Mouse (Mus musculus): ENCODE results near the gene Zfp593.
A peak's percentile ranks its signal among the peaks of the same experiment; 100 is the strongest.

The Zfp593 gene

GRCm38 (mm10) chr4:134234876-134235275 is 10.5 kb downstream of the Zfp593 start:
- DNase-seq (ENCODE audit: inconsistent age in 2 of 2, low spot score in 1 of 2): no peak

- DNase-seq (ENCODE audit: inconsistent age in 2 of 2, low spot score in 1 of 2): no peak
These were observed 15.0 kb downstream of the Zfp593 start for GRCm38 (mm10) chr4:134230431-134230830.

GRCm38 (mm10) chr4:134227194-134227593 is 18.2 kb downstream of the Zfp593 start, which contains the start of gene Catsper4:
Catsper4 (minus strand) TSS chr4:134227383.
- no peak for DNase-seq (ENCODE audit: inconsistent age in 2 of 2, low spot score in 1 of 2)

GRCm38 (mm10) chr4:134222793-134223600 is 22.4 kb downstream of the Zfp593 start:
- no peak for DNase-seq (ENCODE audit: inconsistent age in 2 of 2, low spot score in 1 of 2)

GRCm38 (mm10) chr4:134206488-134207053 is 38.8 kb downstream of the Zfp593 start:
- DNase-seq (ENCODE audit: inconsistent age in 2 of 2, low spot score in 1 of 2): peak; percentile 12 to 59

GRCm38 (mm10) chr4:134203340-134203896 is 42.0 kb downstream of the Zfp593 start:
- no peak for DNase-seq (ENCODE audit: inconsistent age in 2 of 2, low spot score in 1 of 2)

- no peak for DNase-seq (ENCODE audit: inconsistent age in 2 of 2, low spot score in 1 of 2)
These were observed 42.5 kb downstream of the Zfp593 start, which contains the start of gene Gm7534 for GRCm38 (mm10) chr4:134202904-134203303. Gm7534 (minus strand) TSS chr4:134203004.

- no peak for DNase-seq (ENCODE audit: inconsistent age in 2 of 2, low spot score in 1 of 2)
These were observed 46.0 kb downstream of the Zfp593 start for GRCm38 (mm10) chr4:134199371-134199770.

All from adrenal gland, adult (tissue).